Mouse (Mus musculus) brain, adult 2 months (tissue): ENCODE measurements around the gene Ift46.
"Not testable (repeated sequence)": the region's sequence is repeated elsewhere in the genome, so short reads cannot be mapped to it uniquely, and the experiment has no call there.

Experiments
- DNase-seq: peaks from one replicate; pipeline ENCODE4 v3.0.0; 2011; ENCODE audit warnings: low read depth, low spot score

The Ift46 gene

GRCm38 (mm10) chr9:44735886-44736285 lies 31.8 kb upstream of the Ift46 start:
- no peak for DNase-seq

GRCm38 (mm10) chr9:44736301-44736700 lies 31.4 kb upstream of the Ift46 start:
- no peak for DNase-seq

GRCm38 (mm10) chr9:44737240-44737949 lies 30.3 kb upstream of the Ift46 start:
- peak; percentile 47 for DNase-seq

GRCm38 (mm10) chr9:44740663-44741192 lies 27.0 kb upstream of the Ift46 start:
- no peak for DNase-seq

- no peak for DNase-seq
These were observed 22.3 kb upstream of the Ift46 start for GRCm38 (mm10) chr9:44745371-44745770.

GRCm38 (mm10) chr9:44746666-44747065 lies 21.0 kb upstream of the Ift46 start:
- peak; percentile 51 for DNase-seq

GRCm38 (mm10) chr9:44747341-44747740 lies 20.4 kb upstream of the Ift46 start:
- DNase-seq, result no peak

GRCm38 (mm10) chr9:44748473-44748872 lies 19.2 kb upstream of the Ift46 start:
- peak; percentile 36 for DNase-seq

GRCm38 (mm10) chr9:44760873-44761272 lies 6.8 kb upstream of the Ift46 start:
- no peak for DNase-seq

GRCm38 (mm10) chr9:44768029-44768394 lies 304 bp downstream of the Ift46 start:
- DNase-seq, result not testable (repeated sequence)

- DNase-seq, result no peak
These were observed 3.7 kb downstream of the Ift46 start for GRCm38 (mm10) chr9:44771376-44771775.

- no peak for DNase-seq
These were observed 4.7 kb downstream of the Ift46 start for GRCm38 (mm10) chr9:44772392-44772749.

GRCm38 (mm10) chr9:44772750-44773651 lies 5.3 kb downstream of the Ift46 start:
- peak; percentile 97 for DNase-seq

- DNase-seq, result no peak
These were observed 25.1 kb downstream of the Ift46 start for GRCm38 (mm10) chr9:44792842-44793241.

- DNase-seq, result peak; percentile 30
These were observed 30.6 kb downstream of the Ift46 start for GRCm38 (mm10) chr9:44798298-44798697.

- DNase-seq, result peak; percentile 97
These were observed 31.6 kb downstream of the Ift46 start, which contains the start of gene Tmem25 for GRCm38 (mm10) chr9:44799102-44799957. Tmem25 (minus strand) TSS chr9:44799307.

- no peak for DNase-seq
These were observed 32.2 kb downstream of the Ift46 start for GRCm38 (mm10) chr9:44799958-44800324.

GRCm38 (mm10) chr9:44801669-44802068 lies 34.0 kb downstream of the Ift46 start:
- no peak for DNase-seq

- no peak for DNase-seq
These were observed 35.2 kb downstream of the Ift46 start, which contains the start of gene Ttc36 for GRCm38 (mm10) chr9:44802808-44803450. Ttc36 (minus strand) TSS chr9:44803072.

GRCm38 (mm10) chr9:44804678-44805077 lies 37.0 kb downstream of the Ift46 start:
- DNase-seq, result no peak

GRCm38 (mm10) chr9:44805536-44805935 lies 37.8 kb downstream of the Ift46 start:
- no peak for DNase-seq
